Mouse (Mus musculus) lung, postnatal 10 days (tissue): ENCODE data around the gene Myo9a.
A peak's percentile ranks its signal among the peaks of the same experiment; 100 is the strongest.

Experiments used
- DNase-seq: peaks from one replicate; pipeline ENCODE4 v3.0.0; 2021

Myo9a gene

GRCm38 (mm10) chr9:59750267-59751065, at the start of gene Myo9a, which contains the start of gene Senp8:
TSS of gene Myo9a (plus strand) at chr9:59750896.
TSS of gene Senp8 (minus strand) at chr9:59750710.
- peak; percentile 99 for DNase-seq

- no peak for DNase-seq
Measured at GRCm38 (mm10) chr9:59701094-59701493, 49.6 kb upstream of the Myo9a start.

GRCm38 (mm10) chr9:59703099-59703498, 47.6 kb upstream of the Myo9a start:
- no peak for DNase-seq

- peak; percentile 61 for DNase-seq
Measured at GRCm38 (mm10) chr9:59706850-59707825, 43.6 kb upstream of the Myo9a start.

GRCm38 (mm10) chr9:59709225-59709624, 41.5 kb upstream of the Myo9a start:
- DNase-seq = peak; percentile 85

- DNase-seq = peak; percentile 30
Measured at GRCm38 (mm10) chr9:59716275-59716898, 34.3 kb upstream of the Myo9a start.

- peak; percentile 59 for DNase-seq
Measured at GRCm38 (mm10) chr9:59718237-59718636, 32.5 kb upstream of the Myo9a start.

GRCm38 (mm10) chr9:59721144-59721543, 29.6 kb upstream of the Myo9a start:
- no peak for DNase-seq

- DNase-seq = peak; percentile 87
Measured at GRCm38 (mm10) chr9:59723096-59723657, 27.5 kb upstream of the Myo9a start.

GRCm38 (mm10) chr9:59723791-59724442, 26.8 kb upstream of the Myo9a start:
- peak; percentile 60 for DNase-seq

GRCm38 (mm10) chr9:59725515-59725914, 25.2 kb upstream of the Myo9a start:
- no peak for DNase-seq

- no peak for DNase-seq
Measured at GRCm38 (mm10) chr9:59727569-59728286, 23.0 kb upstream of the Myo9a start.

- DNase-seq = no peak
Measured at GRCm38 (mm10) chr9:59731136-59731535, 19.6 kb upstream of the Myo9a start.

GRCm38 (mm10) chr9:59733075-59733474, 17.6 kb upstream of the Myo9a start:
- no peak for DNase-seq

GRCm38 (mm10) chr9:59735394-59735793, 15.3 kb upstream of the Myo9a start:
- DNase-seq = no peak

GRCm38 (mm10) chr9:59740593-59740992, 10.1 kb upstream of the Myo9a start:
- DNase-seq = no peak

- no peak for DNase-seq
Measured at GRCm38 (mm10) chr9:59743903-59744302, 6.8 kb upstream of the Myo9a start.

- DNase-seq = no peak
Measured at GRCm38 (mm10) chr9:59748387-59748786, 2.3 kb upstream of the Myo9a start.

- DNase-seq = peak; percentile 18
Measured at GRCm38 (mm10) chr9:59748969-59749368, 1.7 kb upstream of the Myo9a start.

- no peak for DNase-seq
Measured at GRCm38 (mm10) chr9:59749581-59750265, 973 bp upstream of the Myo9a start.

- peak; percentile 93 for DNase-seq
Measured at GRCm38 (mm10) chr9:59751066-59751581, 428 bp downstream of the Myo9a start.
